Mouse (Mus musculus) liver, adult 2 months (tissue): ENCODE results near the gene Bicdl1.

Experiments
- CTCF ChIP-seq: fragments of 200-500 bp; IDR thresholded peaks from 2 replicates; pipeline ENCODE4 v1.5.1; 2011; ENCODE audit warnings: low read depth, low read length, control low read depth
- POLR2A ChIP-seq: fragments of 200-500 bp; IDR thresholded peaks from 2 replicates; pipeline ENCODE4 v1.6.1; 2011; ENCODE audit warnings: low read length, control low read depth; ENCODE audit not compliant: insufficient read depth; ENCODE audit errors: extremely low read depth

DNA sequence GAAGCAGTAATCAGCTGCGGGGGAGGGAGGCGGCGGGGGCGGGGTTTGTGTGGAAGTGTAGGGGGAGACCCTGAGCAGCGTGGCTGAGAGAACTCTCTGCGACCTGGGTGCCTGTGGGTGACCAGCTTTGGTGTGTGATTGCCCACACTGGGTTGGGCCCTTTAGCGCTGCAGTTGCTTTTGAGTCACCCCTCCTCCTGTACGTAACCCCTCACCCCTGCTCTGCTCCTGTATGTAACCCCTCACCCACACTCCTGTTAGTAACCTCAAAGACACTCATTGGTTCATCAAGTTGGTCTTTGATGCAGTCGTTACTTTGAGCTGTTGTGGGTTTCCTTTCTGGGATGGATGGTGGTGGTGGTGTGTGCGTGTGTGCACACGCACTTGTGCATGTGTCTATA lies 29.5 kb upstream of the Bicdl1 start:
- TF ChIP-seq CTCF = no peak
- TF ChIP-seq POLR2A = no peak
